ENCODE assay signal across 1 mouse cellular context in genomic region chr4:7215048-7216030, GRCm38 (mm10).
A peak's percentile ranks its signal among the peaks of the same experiment; 100 is the strongest.
TF ChIP-seq lines count a peak whose summit lies in the region.

No protein-coding gene starts in this region.

TF ChIP-seq in CH12.LX, 34 proteins besides CTCF, POLR2A, EP300 and RAD21 (continued from another document):
- peak; percentile 98 for TF ChIP-seq IRF4 (IDR thresholded peaks at IDR 0.05; ENCODE audit: low read depth, low read length)
